Mouse (Mus musculus) cortical plate, adult 2 months (tissue): ENCODE data around the gene Ifitm6. TPM values are rescaled to one million over a fixed set of nuclear protein-coding genes. Genes with fewer than 3 reads are reported as not detected.
"Not testable (repeated sequence)": the region's sequence is repeated elsewhere in the genome, so short reads cannot be mapped to it uniquely, and the experiment has no call there.

Source experiments
- H3K27ac ChIP-seq: fragments of 200-500 bp; 2 replicates; pipeline ENCODE4 v1.5.1; 2012; ENCODE audit warnings: low read length, control low read depth, inconsistent platforms; ENCODE audit not compliant: insufficient read depth
- H3K4me1 ChIP-seq: fragments of 200-500 bp; 2 replicates; pipeline ENCODE4 v1.6.1; 2011; ENCODE audit warnings: low read length; ENCODE audit not compliant: control insufficient read depth, insufficient read depth
- H3K4me3 ChIP-seq: fragments of 200-500 bp; 2 replicates; pipeline ENCODE4 v1.5.1; 2011; ENCODE audit warnings: mild to moderate bottlenecking, low read length, control low read depth; ENCODE audit not compliant: insufficient read depth
- CTCF ChIP-seq: fragments of 200-500 bp; IDR thresholded peaks from 2 replicates; pipeline ENCODE4 v1.5.1; 2011; ENCODE audit warnings: mild to moderate bottlenecking, control low read depth, low read length; ENCODE audit not compliant: insufficient read depth; ENCODE audit errors: extremely low read depth
- POLR2A ChIP-seq: fragments of 200-500 bp; IDR thresholded peaks from 2 replicates; pipeline ENCODE4 v1.6.1; 2011; ENCODE audit warnings: mild to moderate bottlenecking, low read length, control low read depth; ENCODE audit not compliant: insufficient read depth; ENCODE audit errors: extremely low read depth
- polyA plus RNA-seq: library from polyadenylated mRNA; depleted of rRNA; stranded (reverse); fragments of >200 nt; gene quantifications from 2 replicates; pipeline ENCODE4 v1.2.3, GENCODE M21; 2012

Ifitm6 gene
- polyA plus RNA-seq, 1 experiment = 1.3 TPM

- H3K4me3 ChIP-seq = no peak overlapping the region
- TF ChIP-seq POLR2A (no peak), CTCF (no peak)
Observed at GRCm38 (mm10) chr7:140997817-140998216, 19.9 kb downstream of the Ifitm6 start.

GRCm38 (mm10) chr7:140991117-140991689 is 26.5 kb downstream of the Ifitm6 start:
- H3K4me1 ChIP-seq = no peaks in the 10 kb centered on the region
- TF ChIP-seq POLR2A (no peak), CTCF (no peak)
- no peak overlapping the region for H3K4me3 ChIP-seq
- H3K27ac ChIP-seq = no peak overlapping the region

More at GRCm38 (mm10) chr7:140997817-140998216, 19.9 kb downstream of the Ifitm6 start:
- H3K27ac ChIP-seq = no peak overlapping the region
- no peaks in the 10 kb centered on the region for H3K4me1 ChIP-seq

- Histone ChIP-seq H3K27ac (no peak overlapping the region), H3K4me1 (no peaks in the 10 kb centered on the region), H3K4me3 (no peak overlapping the region)
- TF ChIP-seq POLR2A (no peak), CTCF (no peak)
Observed at GRCm38 (mm10) chr7:140990622-140991021, 27.1 kb downstream of the Ifitm6 start.

GRCm38 (mm10) chr7:140990185-140990584 is 27.5 kb downstream of the Ifitm6 start:
- H3K27ac ChIP-seq = no peak overlapping the region
- no peak overlapping the region for H3K4me3 ChIP-seq
- H3K4me1 ChIP-seq = no peaks in the 10 kb centered on the region
- TF ChIP-seq CTCF = no peak
- TF ChIP-seq POLR2A = no peak

- H3K4me1 ChIP-seq = no peaks in the 10 kb centered on the region
- H3K4me3 ChIP-seq = no peak overlapping the region
- no peak overlapping the region for H3K27ac ChIP-seq
- no peak for TF ChIP-seq CTCF
- no peak for TF ChIP-seq POLR2A
Observed at GRCm38 (mm10) chr7:140989022-140989421, 28.7 kb downstream of the Ifitm6 start.

- H3K27ac ChIP-seq = no peak overlapping the region
- TF ChIP-seq POLR2A = no peak
- TF ChIP-seq CTCF = no peak
- H3K4me1 ChIP-seq = no peaks in the 10 kb centered on the region
- no peak overlapping the region for H3K4me3 ChIP-seq
Observed at GRCm38 (mm10) chr7:140987182-140988138, 30.3 kb downstream of the Ifitm6 start.

- H3K4me1 ChIP-seq = no peaks in the 10 kb centered on the region
- no peak overlapping the region for H3K4me3 ChIP-seq
- no peak overlapping the region for H3K27ac ChIP-seq
- TF ChIP-seq CTCF (no peak), POLR2A (no peak)
Observed at GRCm38 (mm10) chr7:140982971-140983370, 34.8 kb downstream of the Ifitm6 start.

- no peak for TF ChIP-seq CTCF
- no peak for TF ChIP-seq POLR2A
- Histone ChIP-seq H3K4me3 (no peak overlapping the region), H3K4me1 (no peaks in the 10 kb centered on the region), H3K27ac (no peak overlapping the region)
Observed at GRCm38 (mm10) chr7:140981704-140982103, 36.0 kb downstream of the Ifitm6 start.

GRCm38 (mm10) chr7:140976720-140977119 is 41.0 kb downstream of the Ifitm6 start:
- H3K4me3 ChIP-seq, H3K27ac ChIP-seq, H3K4me1 ChIP-seq: not testable (repeated sequence)

GRCm38 (mm10) chr7:140975465-140975864 is 42.3 kb downstream of the Ifitm6 start:
- Histone ChIP-seq H3K27ac (no peak overlapping the region), H3K4me1 (no peaks in the 10 kb centered on the region), H3K4me3 (no peak overlapping the region)
- TF ChIP-seq CTCF (no peak), POLR2A (no peak)
